Mouse (Mus musculus) liver, postnatal 0 days (tissue): ENCODE results near the gene Arf5.

Experiments
- CTCF ChIP-seq: sonication (generic); IDR thresholded peaks from 2 replicates; pipeline ENCODE4 v1.5.1; 2016; ENCODE audit warnings: antibody characterized with exemption, low read depth
- EP300 ChIP-seq: IDR thresholded peaks from 2 replicates; pipeline ENCODE4 v1.6.1; 2016; ENCODE audit warnings: antibody characterized with exemption, low read depth, mild to moderate bottlenecking

GRCm38 (mm10) chr6:28470017-28470602 lies 46.8 kb downstream of the Arf5 start:
- TF ChIP-seq CTCF (no peak), EP300 (no peak)
